Mouse (Mus musculus) forebrain, embryonic 10.5 days (tissue): ENCODE data around the gene Gm6309. TPM values are rescaled to one million over a fixed set of nuclear protein-coding genes. Genes with fewer than 3 reads are reported as not detected.
"Not testable (repeated sequence)": the region's sequence is repeated elsewhere in the genome, so short reads cannot be mapped to it uniquely, and the experiment has no call there.

Experiments used
- DNase-seq: peaks from one replicate; pipeline ENCODE4 v3.0.0-alpha.2; 2017; ENCODE audit warnings: low spot score; ENCODE audit errors: extremely low spot score
- H3K27ac ChIP-seq: fragments of 300-500 bp; sonication (generic); 2 replicates; pipeline ENCODE4 v1.5.1; 2016; ENCODE audit warnings: mild to moderate bottlenecking
- H3K27me3 ChIP-seq: fragments of 300-500 bp; sonication (generic); 2 replicates; pipeline ENCODE4 v1.6.1; 2016; ENCODE audit warnings: mild to moderate bottlenecking; ENCODE audit not compliant: poor library complexity, severe bottlenecking
- H3K36me3 ChIP-seq: fragments of 300-500 bp; sonication (generic); replicated peaks from 2 replicates; pipeline ENCODE4 v1.6.1; 2016; ENCODE audit warnings: mild to moderate bottlenecking, moderate library complexity
- H3K4me1 ChIP-seq: fragments of 300-500 bp; sonication (generic); 2 replicates; pipeline ENCODE4 v1.6.1; 2016
- H3K4me3 ChIP-seq: fragments of 300-500 bp; sonication (generic); 2 replicates; pipeline ENCODE4 v1.5.1; 2016; ENCODE audit warnings: mild to moderate bottlenecking, moderate library complexity
- H3K9me3 ChIP-seq: fragments of 300-500 bp; sonication (generic); 2 replicates; pipeline ENCODE4 v1.6.1; 2016; ENCODE audit warnings: mild to moderate bottlenecking, moderate library complexity
- WGBS: fragments of 180-500 bp; shearing (Covaris S2); methylation state at CpG from one replicate; pipeline ENCODE4 v1.1.7; 2016; 5-methylcytosine and 5-hydroxymethylcytosine counted together
- polyA plus RNA-seq: library from polyadenylated mRNA; unstranded; fragments of >200 nt; fragmentation: Nextera tagmentation; extraction: Ambion mirVana; gene quantifications from 2 replicates; pipeline ENCODE4 v1.2.1, GENCODE M21; 2016

Gene Gm6309
- polyA plus RNA-seq: not detected in 2 replicates

DNA sequence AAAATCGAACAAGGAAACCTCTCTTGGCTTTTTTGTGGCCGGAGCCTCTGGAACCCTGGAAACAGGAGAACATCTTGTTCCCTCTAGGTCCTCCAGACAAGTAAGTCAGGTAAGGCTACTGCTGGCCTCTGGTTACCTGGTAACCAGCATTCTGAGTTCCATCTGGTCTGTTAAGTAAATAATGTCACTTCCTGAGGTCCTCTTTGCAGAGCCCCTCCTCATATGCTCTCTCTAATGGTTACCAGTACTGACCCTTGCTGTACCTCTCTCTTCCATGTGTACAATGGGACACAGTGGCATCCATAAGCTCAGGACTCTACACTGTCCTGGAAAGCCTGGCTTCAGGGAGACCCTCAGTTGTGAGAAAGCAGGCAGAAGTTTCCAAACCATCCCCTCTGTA is at the start of gene Gm6309:
Gene Gm6309, minus strand, starts transcription at position 101 of the 400 bp plus-strand sequence.
- not testable (repeated sequence) for H3K4me3 ChIP-seq, H3K4me1 ChIP-seq, DNase-seq, H3K27me3 ChIP-seq, H3K36me3 ChIP-seq, H3K27ac ChIP-seq
- WGBS: 80% methylated on average over 2 of the region's 2 CpGs
- peaks cover 42% of the 10 kb centered on the region for H3K9me3 ChIP-seq

DNA sequence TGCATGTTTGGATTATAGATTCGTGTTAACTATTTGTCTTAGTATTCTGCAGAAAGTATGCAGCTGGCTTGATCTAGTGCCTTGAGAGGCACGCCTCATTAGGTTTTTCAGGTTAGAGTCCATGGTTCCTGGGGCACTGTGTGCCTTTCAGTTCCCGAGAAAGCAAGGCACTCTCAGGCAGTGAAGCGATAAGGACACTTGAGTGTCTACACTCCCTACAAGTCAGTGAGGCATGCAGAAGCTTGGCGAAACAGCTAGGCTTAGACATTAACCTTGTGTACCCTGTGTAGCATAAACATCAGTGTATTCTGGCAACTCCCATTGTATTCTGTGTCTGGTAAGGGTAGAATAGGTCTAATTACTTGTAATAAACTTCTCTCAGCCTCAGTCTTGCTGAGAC is 35.0 kb upstream of the Gm6309 start:
- H3K4me1 ChIP-seq: no peaks in the 10 kb centered on the region
- 94% methylated on average over 5 of the region's 5 CpGs for WGBS
- no peak overlapping the region for H3K4me3 ChIP-seq
- H3K9me3 ChIP-seq: peaks cover 3% of the 10 kb centered on the region; the same call in 1 of the 2 replicates
- peaks cover 93% of the 10 kb centered on the region for H3K36me3 ChIP-seq
- DNase-seq: no peak
- H3K27me3 ChIP-seq: no peaks in the 10 kb centered on the region
- H3K27ac ChIP-seq: no peak overlapping the region

DNA sequence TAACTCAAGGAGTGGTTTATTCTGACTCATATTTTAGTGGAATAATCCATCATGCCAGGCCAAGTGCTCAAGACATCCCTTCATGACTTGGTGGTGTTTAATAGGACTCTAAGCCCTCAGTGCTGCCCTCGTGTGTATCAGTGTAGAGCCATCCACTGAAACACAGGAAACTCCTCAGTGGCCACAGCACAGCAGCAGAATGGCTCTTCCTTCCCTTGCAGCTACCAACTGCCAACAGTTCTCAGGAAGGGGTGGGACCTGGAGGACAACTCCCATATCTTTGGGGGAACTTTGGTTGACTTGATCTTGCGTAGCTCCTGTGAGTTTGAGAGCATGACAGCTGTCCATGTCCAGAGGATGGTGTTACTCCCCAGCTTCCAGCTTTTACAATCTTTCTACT is 33.4 kb upstream of the Gm6309 start:
- H3K4me3 ChIP-seq: no peak overlapping the region
- no peaks in the 10 kb centered on the region for H3K27me3 ChIP-seq
- DNase-seq: no peak
- 87% methylated on average over 2 of the region's 2 CpGs for WGBS
- H3K27ac ChIP-seq: no peak overlapping the region
- peaks cover 4% of the 10 kb centered on the region; the same call in 1 of the 2 replicates for H3K9me3 ChIP-seq
- no peaks in the 10 kb centered on the region for H3K4me1 ChIP-seq
- H3K36me3 ChIP-seq: peaks cover 77% of the 10 kb centered on the region

DNA sequence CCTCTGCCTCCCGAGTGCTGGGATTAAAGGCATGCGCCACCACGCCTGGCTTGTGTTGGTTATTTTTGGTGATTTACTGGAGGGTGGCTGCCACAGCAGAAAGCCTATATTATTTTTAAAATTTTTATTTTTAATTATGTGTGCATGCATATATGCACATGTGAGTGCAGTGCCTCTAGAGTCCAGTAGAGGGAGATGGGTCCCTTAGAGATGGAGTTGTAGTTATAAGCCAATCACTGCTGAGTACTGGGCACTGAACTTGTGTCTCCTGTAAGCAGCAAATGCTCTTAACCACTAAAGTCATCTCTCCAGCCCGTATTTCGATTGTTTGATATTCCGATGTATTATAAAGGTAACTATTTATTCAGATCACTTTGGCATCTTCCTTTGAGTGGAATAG is 30.1 kb upstream of the Gm6309 start:
- WGBS: 95% methylated on average over 6 of the region's 6 CpGs
- H3K27ac ChIP-seq: no peak overlapping the region
- H3K27me3 ChIP-seq: no peaks in the 10 kb centered on the region
- H3K9me3 ChIP-seq: peaks cover 4% of the 10 kb centered on the region; the same call in 1 of the 2 replicates
- no peak for DNase-seq
- H3K36me3 ChIP-seq: peaks cover 44% of the 10 kb centered on the region
- H3K4me1 ChIP-seq: no peaks in the 10 kb centered on the region
- no peak overlapping the region for H3K4me3 ChIP-seq

DNA sequence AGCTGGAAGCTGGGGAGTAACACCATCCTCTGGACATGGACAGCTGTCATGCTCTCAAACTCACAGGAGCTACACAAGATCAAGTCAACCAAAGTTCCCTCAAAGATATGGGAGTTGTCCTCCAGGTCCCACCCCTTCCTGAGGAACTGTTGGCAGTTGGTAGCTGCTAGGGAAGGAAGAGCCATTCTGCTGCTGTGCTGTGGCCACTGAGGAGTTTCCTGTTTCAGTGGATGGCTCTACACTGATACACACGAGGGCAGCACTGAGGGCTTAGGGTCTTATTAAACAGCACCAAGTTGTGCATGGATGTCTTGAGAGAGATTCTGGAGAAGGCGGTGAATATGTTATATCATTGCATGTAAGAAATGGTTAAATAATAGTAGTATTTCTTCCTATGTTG is 29.0 kb upstream of the Gm6309 start:
- Histone ChIP-seq H3K4me1 (no peaks in the 10 kb centered on the region), H3K27me3 (no peaks in the 10 kb centered on the region), H3K27ac (no peak overlapping the region), H3K9me3 (peaks cover 4% of the 10 kb centered on the region; the same call in 1 of the 2 replicates), H3K4me3 (no peak overlapping the region), H3K36me3 (peaks cover 34% of the 10 kb centered on the region)
- DNase-seq: no peak
- 82% methylated on average over 2 of the region's 2 CpGs for WGBS

DNA sequence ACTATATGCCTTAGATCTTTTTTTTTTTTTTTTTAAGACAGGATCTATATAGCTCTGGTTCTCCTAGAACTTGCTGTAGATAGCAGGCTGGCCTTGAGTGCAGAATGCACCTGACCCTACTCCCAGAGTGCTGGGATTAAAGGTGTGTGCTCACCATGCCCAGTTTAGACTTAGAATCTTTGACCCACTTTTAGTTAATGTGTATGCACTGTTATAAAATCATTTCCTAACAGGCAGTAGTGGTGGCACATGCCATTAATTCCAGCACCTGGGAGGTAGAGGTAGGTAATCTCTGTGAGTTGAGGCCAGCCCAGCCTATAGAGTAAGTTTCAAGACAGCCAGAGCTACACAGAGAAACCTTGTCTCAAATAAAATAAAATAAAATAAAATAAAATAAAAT is 28.6 kb upstream of the Gm6309 start:
- H3K27ac ChIP-seq: no peak overlapping the region
- H3K27me3 ChIP-seq: no peaks in the 10 kb centered on the region
- no peak for DNase-seq
- peaks cover 29% of the 10 kb centered on the region for H3K36me3 ChIP-seq
- H3K9me3 ChIP-seq: peaks cover 4% of the 10 kb centered on the region; the same call in 1 of the 2 replicates
- H3K4me1 ChIP-seq: no peaks in the 10 kb centered on the region
- no peak overlapping the region for H3K4me3 ChIP-seq

DNA sequence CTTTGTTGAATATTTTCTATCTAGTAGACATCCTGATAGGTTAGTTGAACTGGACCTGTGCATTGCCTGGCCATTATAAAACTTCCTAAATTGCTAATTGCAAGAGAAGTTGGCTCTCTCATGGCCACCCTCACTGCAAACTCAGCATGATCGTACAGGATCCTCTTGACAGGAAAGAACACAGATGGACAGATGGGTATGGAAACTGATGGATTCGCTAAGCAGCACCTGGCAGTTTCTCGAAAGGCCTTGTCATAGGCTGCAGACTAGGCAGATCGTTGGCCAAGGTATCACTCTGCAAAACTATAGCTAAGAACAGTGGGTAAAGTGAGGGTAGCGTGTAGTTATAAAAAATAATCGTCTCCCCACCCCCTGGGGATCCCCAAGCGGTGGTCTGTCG is 22.8 kb upstream of the Gm6309 start:
- no peak for DNase-seq
- Histone ChIP-seq H3K27ac (no peak overlapping the region), H3K36me3 (no peaks in the 10 kb centered on the region), H3K4me1 (no peaks in the 10 kb centered on the region), H3K9me3 (no peaks in the 10 kb centered on the region), H3K27me3 (no peaks in the 10 kb centered on the region), H3K4me3 (no peak overlapping the region)
- 91% methylated on average over 8 of the region's 8 CpGs for WGBS

DNA sequence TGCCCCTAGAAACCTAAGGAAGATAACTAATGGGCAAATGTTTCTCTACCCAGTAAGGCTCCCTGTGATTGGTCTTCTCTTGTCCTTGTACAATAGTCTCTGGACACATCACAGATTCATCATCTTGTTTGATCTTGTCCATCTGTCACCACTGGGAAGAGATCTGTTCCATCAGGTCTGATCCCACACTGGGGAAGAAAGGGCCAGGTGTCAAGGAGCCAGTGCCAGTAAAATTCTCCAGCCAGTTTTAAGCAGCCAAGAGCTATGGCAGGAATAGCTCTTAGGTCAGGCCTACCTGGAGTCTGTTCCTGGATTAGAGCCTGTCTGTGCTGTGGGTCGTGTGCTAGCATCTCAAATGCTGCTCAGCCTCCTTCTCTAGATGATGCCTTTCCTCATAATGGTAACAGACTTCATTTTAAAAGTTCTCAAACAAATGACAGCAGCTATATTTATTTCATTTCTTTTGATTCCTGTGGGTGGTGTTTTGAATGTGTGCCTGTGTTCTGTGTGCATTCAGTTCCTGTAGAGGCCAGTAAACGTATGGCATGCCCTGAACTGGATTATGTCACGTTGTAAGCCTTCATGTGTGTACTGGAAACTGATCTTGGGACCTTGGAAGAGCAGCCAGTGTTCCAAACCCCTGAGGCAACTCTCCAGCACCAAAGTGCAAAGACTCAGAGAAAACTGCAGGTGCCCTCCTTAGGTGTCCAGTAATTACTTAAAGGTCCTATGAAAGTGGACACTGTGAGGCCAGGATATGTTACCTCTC is 20.2 kb upstream of the Gm6309 start:
- H3K27me3 ChIP-seq: no peaks in the 10 kb centered on the region
- no peak for DNase-seq
- H3K4me1 ChIP-seq: no peaks in the 10 kb centered on the region
- H3K36me3 ChIP-seq: no peaks in the 10 kb centered on the region
- 60% methylated on average over 3 of the region's 3 CpGs for WGBS
- H3K4me3 ChIP-seq: no peak overlapping the region
- H3K27ac ChIP-seq: no peak overlapping the region
- peaks cover under 1% of the 10 kb centered on the region; the same call in 1 of the 2 replicates for H3K9me3 ChIP-seq

DNA sequence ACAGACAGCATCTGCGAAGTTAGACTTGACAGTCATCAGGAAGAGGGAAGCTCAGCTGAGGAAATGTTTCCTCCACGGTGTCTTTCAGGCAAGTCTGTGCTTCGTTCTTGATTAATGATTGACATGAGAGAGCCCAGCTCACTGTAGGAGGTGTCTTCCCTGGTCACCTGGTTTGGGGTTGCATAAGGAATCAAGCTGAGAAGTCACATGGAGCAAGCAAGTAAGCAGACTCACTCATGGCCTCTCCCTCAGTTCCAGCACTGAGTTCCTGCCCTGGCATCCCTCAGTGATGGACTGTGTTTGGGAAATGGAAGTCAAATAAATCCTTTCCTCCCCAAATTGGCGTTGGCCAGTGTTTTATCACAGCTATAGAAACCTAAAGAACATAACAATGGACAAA is 19.6 kb upstream of the Gm6309 start:
- 72% methylated on average over 4 of the region's 4 CpGs for WGBS
- H3K4me1 ChIP-seq: no peaks in the 10 kb centered on the region
- H3K9me3 ChIP-seq: peaks cover 6% of the 10 kb centered on the region; the same call in 1 of the 2 replicates
- H3K27ac ChIP-seq: no peak overlapping the region
- H3K27me3 ChIP-seq: no peaks in the 10 kb centered on the region
- H3K36me3 ChIP-seq: no peaks in the 10 kb centered on the region
- no peak overlapping the region for H3K4me3 ChIP-seq
- DNase-seq: no peak

DNA sequence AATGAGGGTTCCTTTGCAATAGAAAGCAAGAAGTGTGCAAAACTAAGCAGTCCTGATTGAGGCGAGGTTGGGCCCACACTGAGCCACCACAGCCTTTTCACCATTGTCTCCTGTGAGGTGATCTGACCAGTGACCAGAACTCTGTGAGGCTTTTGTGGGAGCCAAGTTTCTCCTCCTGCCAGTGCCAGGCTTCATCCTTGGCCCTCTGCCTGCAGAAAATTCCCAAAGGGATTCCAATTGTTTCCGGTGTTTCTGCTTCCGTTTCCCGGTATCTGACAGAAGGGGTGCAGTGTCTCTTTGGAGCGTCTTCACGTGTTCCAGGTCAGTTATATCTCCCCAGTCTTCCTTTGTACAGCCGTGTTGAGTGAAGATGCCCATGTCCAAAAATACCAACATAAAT is 18.2 kb upstream of the Gm6309 start:
- WGBS: 90% methylated on average over 7 of the region's 7 CpGs
- Histone ChIP-seq H3K36me3 (no peaks in the 10 kb centered on the region), H3K9me3 (peaks cover 16% of the 10 kb centered on the region; the same call in 1 of the 2 replicates), H3K27ac (no peak overlapping the region), H3K4me3 (no peak overlapping the region), H3K4me1 (no peaks in the 10 kb centered on the region), H3K27me3 (no peaks in the 10 kb centered on the region)
- no peak for DNase-seq

DNA sequence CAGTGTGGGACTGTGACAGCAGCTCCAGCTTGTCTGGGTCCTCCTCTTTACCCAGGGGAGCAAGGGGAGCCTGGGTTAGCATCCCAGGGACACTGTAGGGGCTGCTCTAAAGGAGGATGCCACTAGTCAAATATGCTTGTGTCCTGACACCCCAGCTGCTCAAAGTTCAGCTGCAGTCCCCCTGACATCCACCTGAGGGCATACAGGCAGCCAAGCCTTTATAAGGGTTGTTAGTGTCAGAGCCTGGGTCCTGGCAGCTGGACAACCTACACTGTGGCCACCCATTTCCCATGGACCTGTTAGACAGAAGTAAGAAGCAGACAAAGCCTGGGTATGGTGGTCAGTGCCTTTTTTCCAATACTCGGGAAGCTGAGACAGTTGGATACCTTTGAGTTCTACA is 17.6 kb upstream of the Gm6309 start:
- Histone ChIP-seq H3K4me3 (no peak overlapping the region), H3K9me3 (peaks cover 22% of the 10 kb centered on the region; the same call in 1 of the 2 replicates), H3K36me3 (no peaks in the 10 kb centered on the region), H3K27me3 (no peaks in the 10 kb centered on the region), H3K4me1 (no peaks in the 10 kb centered on the region), H3K27ac (no peak overlapping the region)
- 83% methylated on average over 1 of the region's 1 CpGs for WGBS
- no peak for DNase-seq

DNA sequence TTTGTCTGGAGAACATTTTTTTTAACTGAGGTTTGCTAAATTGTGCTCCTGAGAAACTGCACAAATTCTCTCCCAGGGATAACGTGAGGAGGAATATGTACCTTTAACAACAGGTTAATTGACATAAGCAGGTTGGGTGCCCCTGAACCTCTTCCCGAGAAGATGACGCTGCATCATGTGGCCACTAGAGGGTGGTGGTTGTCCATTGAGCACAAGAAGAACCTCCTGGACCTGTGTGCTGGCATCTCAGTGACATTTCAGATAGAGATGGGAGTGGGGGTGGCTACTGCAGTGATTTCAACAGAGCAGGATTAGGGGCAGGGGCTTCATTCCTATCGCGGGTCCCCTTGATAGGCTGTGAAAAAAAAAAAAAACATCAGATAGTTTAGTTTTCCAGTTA is 16.9 kb upstream of the Gm6309 start:
- not testable (repeated sequence) for H3K4me3 ChIP-seq, H3K27me3 ChIP-seq, DNase-seq, H3K4me1 ChIP-seq, H3K27ac ChIP-seq, H3K36me3 ChIP-seq
- peaks cover 29% of the 10 kb centered on the region; the same call in 1 of the 2 replicates for H3K9me3 ChIP-seq
- WGBS: 42% methylated on average over 5 of the region's 5 CpGs

DNA sequence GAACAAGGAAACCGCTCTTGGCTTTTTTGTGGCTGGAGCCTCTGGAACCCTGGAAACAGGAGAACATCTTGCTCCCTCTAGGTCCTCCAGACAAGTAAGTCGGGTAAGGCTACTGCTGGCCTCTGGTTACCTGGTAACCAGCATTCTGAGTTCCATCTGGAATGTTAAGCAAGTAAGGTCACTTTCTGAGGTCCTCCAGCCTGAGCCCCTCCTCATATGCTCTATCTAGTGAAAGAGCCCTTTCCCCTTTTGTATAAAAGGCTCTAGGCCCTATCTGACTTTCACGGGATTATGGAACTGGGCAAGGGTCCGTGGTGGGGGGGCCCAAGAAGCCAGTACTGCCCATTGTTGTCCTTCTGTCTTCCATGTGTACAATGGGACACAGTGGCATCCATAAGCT is 14.7 kb upstream of the Gm6309 start, which contains the start of gene 1700001J03Rik:
Gene 1700001J03Rik, minus strand, starts transcription at position 101 of the 400 bp plus-strand sequence.
- H3K9me3 ChIP-seq: peaks cover 42% of the 10 kb centered on the region; the same call in 1 of the 2 replicates
- H3K36me3 ChIP-seq, H3K27me3 ChIP-seq, DNase-seq, H3K27ac ChIP-seq, H3K4me3 ChIP-seq, H3K4me1 ChIP-seq: not testable (repeated sequence)
- 80% methylated on average over 4 of the region's 4 CpGs for WGBS
